Mouse (Mus musculus): Measurements from ENCODE around the gene Ctse. TPM values are rescaled to one million over a fixed set of nuclear protein-coding genes. Genes with fewer than 3 reads are reported as not detected.

Gene Ctse
- total RNA-seq, 1 experiment from 2014 or later, result 23.3 TPM

- DNase-seq, result no peak
Measured at GRCm38 (mm10) chr1:131652670-131653443, 14.8 kb downstream of the Ctse start.

DNA sequence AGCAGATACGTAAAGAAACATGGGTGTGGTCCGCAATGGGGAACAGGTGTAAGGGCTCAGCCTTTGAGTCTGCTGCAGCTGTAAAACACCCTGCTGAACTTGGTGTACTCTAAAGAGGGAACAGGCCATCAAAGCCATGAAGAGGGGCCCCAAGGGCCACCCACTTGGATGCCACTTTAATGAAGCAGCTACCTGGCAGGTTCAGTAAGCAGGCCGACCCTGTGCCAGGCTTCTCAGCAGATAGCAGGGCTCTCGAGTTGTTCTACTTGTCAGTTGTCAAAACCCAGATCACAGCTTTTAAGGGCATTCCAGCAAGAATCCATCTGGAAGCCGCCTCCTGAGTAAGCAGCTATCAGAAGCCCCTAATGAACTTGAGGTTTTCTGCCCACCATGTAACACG lies 17.5 kb downstream of the Ctse start:
- DNase-seq, result no peak

- DNase-seq, result peak; percentile 95
Measured at GRCm38 (mm10) chr1:131657945-131658354, 19.8 kb downstream of the Ctse start.

DNA sequence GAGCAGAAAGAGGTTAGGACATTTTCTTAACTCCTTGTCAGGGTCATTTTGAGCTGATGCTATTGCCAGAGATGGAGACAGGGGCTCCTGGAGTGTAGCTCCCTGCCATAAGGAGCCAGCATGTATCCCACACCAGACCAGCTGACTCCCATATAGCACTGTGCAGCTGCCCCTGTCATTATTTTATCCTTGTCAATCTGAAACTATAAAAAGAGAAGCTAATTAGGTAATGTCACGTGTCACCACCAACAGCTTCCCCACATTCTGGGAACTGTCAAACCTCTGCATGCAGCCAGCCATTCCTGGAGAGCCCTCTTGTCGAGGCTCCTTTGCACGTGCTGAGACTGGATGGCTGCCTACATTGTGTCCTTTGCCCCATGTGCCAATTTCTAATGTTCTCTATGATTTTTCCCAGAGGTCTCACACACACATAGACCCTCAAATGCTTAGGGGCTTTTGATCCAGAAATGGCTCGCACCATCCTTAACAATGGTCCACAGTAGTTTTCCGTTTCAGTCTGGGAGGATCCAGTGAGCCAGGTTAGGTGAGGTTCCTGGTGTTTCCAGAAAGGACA lies 21.5 kb downstream of the Ctse start:
- DNase-seq, result no peak

DNA sequence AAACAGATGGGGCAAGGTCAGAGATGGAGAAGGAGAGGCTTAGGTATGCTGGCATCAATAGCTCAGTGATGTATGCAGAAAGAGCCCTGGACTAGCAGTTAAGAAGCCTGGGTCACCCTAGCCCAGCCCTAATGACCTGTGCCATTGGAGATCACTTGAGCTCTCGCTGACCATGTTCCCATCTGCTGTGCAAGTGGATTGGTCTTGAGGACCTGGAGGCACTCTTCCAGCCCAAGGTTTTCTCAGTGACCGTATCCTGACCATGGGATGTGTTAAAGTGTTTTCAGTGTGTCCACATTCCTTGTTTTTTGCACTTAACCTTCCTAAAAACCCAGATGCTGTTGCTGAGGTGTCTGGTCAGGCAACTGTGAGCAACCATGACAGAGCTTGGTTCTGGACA lies 22.2 kb downstream of the Ctse start:
- DNase-seq, result no peak

DNA sequence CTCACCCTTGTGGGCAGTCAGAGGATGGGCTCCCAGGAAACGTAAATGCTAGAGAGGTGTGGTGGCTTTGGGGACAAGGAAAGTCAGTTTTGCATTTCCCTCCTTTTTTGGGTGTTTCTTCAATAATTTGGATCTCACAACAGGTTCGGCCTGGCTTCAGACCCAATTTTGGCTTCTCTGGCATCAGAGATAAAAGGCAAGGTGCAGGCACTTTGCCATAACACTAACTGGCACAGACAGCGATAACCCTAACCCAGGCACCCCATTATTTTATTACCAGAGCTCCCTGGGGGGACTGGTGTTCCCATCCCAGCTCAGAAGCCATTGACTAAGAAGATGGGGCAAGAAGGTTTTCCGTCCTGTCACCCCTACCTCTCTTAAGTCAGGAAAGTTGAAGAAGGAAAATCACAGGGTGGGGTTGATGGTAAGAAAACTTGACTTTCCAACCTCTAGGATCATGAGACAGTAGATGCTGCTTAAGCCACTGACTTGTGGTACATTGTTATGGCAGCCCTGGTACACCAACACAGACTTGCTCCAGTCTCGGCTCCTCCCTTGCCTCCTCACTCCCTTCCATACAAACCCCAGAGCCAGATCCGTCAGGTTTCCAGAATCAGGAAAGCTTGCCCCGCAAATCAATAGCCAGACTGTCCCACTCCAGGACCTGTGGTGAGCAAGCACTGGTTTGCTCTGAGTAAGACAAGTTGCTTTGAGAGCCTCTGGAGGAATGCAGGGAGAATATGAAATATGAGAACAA lies 22.8 kb downstream of the Ctse start:
- DNase-seq, result no peak

- DNase-seq, result no peak
Measured at GRCm38 (mm10) chr1:131661749-131662148, 23.6 kb downstream of the Ctse start.

- DNase-seq, result no peak
Measured at GRCm38 (mm10) chr1:131663286-131663995, 25.3 kb downstream of the Ctse start.

GRCm38 (mm10) chr1:131664136-131664535 lies 26.0 kb downstream of the Ctse start:
- no peak for DNase-seq

GRCm38 (mm10) chr1:131665886-131666285 lies 27.8 kb downstream of the Ctse start:
- DNase-seq, result no peak

- no peak for DNase-seq
Measured at GRCm38 (mm10) chr1:131671113-131671512, 33.0 kb downstream of the Ctse start.

DNA sequence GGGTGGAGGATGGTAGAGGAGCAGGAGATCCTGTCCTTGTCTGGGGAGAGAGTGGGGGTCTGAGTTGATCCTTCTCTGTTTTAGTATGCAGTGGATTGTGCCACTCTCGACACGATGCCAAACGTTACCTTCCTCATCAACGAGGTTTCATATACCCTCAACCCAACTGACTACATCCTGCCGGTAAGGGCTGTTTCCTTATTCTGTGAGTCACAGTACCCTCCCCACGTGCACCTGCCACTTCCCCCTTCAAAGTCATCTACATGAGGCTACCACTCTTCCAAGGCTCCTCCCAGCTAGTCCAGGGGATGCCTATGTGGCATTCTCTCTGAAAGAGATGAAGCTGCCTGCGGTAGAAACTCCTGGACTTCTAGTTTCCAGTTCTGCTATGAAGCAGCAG lies 34.3 kb downstream of the Ctse start:
- DNase-seq, result no peak

- no peak for DNase-seq
Measured at GRCm38 (mm10) chr1:131679644-131680043, 41.5 kb downstream of the Ctse start.

GRCm38 (mm10) chr1:131687739-131688138 lies 49.6 kb downstream of the Ctse start:
- DNase-seq, result no peak

DNA sequence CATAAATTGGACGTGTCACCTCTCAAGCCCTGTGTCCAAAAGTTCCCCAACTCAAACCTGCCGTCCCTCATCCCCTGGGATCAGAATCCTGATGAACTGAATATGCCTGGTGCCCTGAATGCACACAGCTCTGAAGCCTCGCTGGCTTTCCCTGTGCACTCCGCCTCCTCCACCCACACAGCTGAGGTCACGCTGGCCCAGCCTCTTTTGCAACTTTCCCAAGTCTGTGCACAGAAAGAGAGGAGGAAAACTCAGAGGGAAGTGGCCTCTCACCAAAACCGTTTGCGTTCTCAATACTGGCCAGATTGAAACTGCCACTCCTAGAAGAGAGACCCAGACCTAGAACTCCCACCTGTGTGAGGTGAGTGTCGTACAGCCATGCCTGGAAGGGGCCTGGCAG lies 50.4 kb downstream of the Ctse start, which contains the start of gene Rab7b:
Gene Rab7b (plus strand): TSS at position 221 of the 400 bp plus-strand sequence.
- DNase-seq, result peak; percentile 79

DNA sequence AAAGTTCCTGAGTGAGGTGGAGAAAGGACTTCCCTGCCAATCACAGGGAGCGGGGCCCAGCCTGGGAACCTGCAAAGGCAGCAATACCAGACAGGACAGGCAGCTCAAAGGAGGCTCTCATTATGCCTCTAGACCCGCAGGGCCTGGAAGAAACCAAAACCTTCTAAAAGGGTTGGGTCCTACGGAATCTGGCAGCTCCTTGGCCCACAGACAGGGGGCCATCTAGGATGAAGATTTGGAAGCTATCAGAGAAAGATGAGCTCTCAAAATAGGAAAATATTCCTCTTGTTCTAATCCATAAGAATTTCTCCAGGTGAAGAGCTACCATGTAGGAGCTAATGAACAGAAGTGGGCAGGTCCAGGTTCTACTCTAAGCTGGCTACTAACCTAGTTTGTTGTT lies 50.9 kb downstream of the Ctse start:
- DNase-seq, result no peak

- DNase-seq, result no peak
Measured at GRCm38 (mm10) chr1:131689899-131690298, 51.8 kb downstream of the Ctse start.

GRCm38 (mm10) chr1:131690435-131690834 lies 52.3 kb downstream of the Ctse start:
- DNase-seq, result peak; percentile 60

DNA sequence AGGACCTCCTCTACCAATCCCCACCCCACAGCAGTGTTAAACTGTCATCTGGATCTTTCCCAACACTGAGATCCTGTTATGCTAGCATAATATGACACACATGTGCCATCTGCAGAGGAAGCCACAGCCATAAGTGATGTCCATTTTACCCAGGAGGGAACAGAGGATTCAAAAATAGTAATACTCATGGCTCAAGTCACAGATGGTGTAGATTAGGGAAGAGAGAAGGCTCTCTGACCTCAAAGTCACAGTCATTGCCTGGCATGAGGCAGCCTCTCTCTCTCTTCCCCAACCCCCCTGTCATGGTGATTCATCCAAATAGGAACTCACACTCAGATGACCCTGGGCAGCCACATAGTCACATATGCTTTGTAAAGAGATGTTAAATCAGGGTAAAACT lies 53.2 kb downstream of the Ctse start:
- DNase-seq, result peak; percentile 78

DNA sequence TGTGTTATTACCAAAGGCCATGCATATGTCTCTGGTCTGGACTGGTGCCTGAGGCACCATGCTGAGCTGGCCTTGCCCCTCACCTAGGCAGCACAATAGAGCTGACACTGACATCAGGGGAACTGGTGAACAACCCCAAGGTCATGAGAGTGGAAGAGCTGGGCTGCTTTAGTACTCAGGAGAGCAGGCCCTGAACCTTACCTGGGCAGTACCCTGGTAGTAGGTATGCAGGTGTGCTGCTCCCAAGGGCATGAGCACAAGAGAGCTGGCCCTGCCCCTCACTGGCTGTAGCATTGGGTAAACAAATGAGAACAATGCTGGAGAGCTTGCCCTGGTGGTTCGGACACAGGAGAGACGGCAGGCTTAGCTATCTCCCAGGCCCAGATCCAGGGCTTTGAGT lies 57.2 kb downstream of the Ctse start:
- DNase-seq, result no peak

DNA sequence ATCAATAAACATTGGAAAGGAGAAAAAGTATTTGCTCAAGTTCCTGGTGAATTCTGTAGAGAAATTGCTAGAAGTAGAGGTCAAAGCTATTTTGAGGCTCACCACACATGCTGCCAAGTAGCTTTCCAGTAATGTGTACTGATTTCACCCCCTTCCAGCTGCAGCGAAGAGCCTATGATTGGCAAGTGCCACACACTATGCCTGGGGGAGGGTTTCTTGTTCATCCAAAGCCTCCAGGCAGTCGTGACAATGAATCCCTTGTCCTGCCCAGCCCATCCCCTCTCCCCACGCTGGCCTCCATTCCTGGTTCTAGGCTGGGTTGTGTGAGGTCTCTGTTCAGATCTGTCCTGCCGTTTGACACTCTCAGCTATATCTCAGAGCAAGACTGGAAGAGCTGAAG lies 58.2 kb downstream of the Ctse start:
- no peak for DNase-seq

DNA sequence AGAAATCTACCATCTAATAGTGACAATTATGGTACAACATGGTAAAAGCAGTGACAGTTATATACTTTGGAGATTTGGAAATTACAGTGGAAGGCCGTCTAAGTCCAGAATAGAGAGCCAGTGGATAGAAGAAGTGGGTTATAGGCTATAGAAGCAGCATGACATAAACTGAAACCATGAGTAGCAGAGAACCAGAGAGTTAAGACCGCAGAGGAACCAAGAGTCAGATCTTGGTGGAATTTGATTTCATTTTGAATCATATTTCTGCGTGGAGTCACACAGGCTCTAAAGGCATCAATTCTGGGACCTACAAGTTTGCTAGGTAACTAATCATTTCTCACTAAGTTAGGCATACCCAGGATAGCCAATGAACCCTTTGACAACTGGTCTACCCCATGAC lies 60.7 kb downstream of the Ctse start:
- DNase-seq, result no peak

GRCm38 (mm10) chr1:131699642-131700041 lies 61.5 kb downstream of the Ctse start:
- no peak for DNase-seq
